Mouse (Mus musculus) C2C12 (cell line): ENCODE data around the gene Thap8. TPM values are rescaled to one million over a fixed set of nuclear protein-coding genes. Genes with fewer than 3 reads are reported as not detected.

Source experiments
- H3K27me3 ChIP-seq: one replicate; pipeline ENCODE4 v1.6.1; 2011; ENCODE audit not compliant: control insufficient read depth, insufficient read depth, insufficient read length
- H3K36me3 ChIP-seq: one replicate; pipeline ENCODE4 v1.6.1; 2011; ENCODE audit not compliant: control insufficient read depth, insufficient read depth
- H3K4me3 ChIP-seq: one replicate; pipeline ENCODE4 v1.5.1; 2011; ENCODE audit warnings: mild to moderate bottlenecking, control low read depth; ENCODE audit not compliant: poor library complexity, insufficient read depth, severe bottlenecking
- H3K79me2 ChIP-seq: one replicate; pipeline ENCODE4 v1.6.1; 2011; ENCODE audit not compliant: control insufficient read depth, insufficient read depth
- H3K79me3 ChIP-seq: one replicate; pipeline ENCODE4 v1.6.1; 2011; ENCODE audit warnings: low read depth, control low read depth
- H3ac ChIP-seq: one replicate; pipeline ENCODE3; 2011; ENCODE audit warnings: low read depth; ENCODE audit not compliant: control insufficient read depth, insufficient read length
- CEBPB ChIP-seq: IDR thresholded peaks from one replicate; pipeline ENCODE4 v1.6.1; 2011; ENCODE audit warnings: low read depth, mild to moderate bottlenecking, control low read depth, moderate library complexity
- CTCF ChIP-seq: IDR thresholded peaks from one replicate; pipeline ENCODE4 v1.5.1; 2011; ENCODE audit not compliant: control insufficient read depth, insufficient read depth, insufficient read length
- FOSL1 ChIP-seq: IDR thresholded peaks from one replicate; pipeline ENCODE4 v1.8.0; 2011; ENCODE audit warnings: mild to moderate bottlenecking, low read length; ENCODE audit not compliant: poor library complexity, insufficient read depth, severe bottlenecking
- MAX ChIP-seq: IDR thresholded peaks from one replicate; pipeline ENCODE4 v1.6.1; 2011; ENCODE audit warnings: mild to moderate bottlenecking, control low read depth
- MYOD1 ChIP-seq: IDR thresholded peaks from one replicate; pipeline ENCODE4 v1.6.1; 2011; ENCODE audit warnings: low read depth; ENCODE audit not compliant: control insufficient read depth, insufficient read length
- MYOG ChIP-seq: IDR thresholded peaks from one replicate; pipeline ENCODE4 v1.6.1; 2011; ENCODE audit not compliant: control insufficient read depth, insufficient read length; ENCODE audit errors: extremely low read depth
- USF1 ChIP-seq: IDR thresholded peaks from one replicate; pipeline ENCODE4 v1.6.1; 2011; ENCODE audit warnings: low read depth, mild to moderate bottlenecking, control low read depth, moderate library complexity
- polyA plus RNA-seq: library from polyadenylated mRNA; unstranded; fragments of >200 nt; fragmentation: generic; extraction: Trizol; gene quantifications from one replicate; pipeline ENCODE4 v1.2.1, GENCODE M21; 2012; ENCODE audit warnings: missing spikeins

Thap8 gene
- polyA plus RNA-seq, 1 experiment = 0.07 TPM

DNA sequence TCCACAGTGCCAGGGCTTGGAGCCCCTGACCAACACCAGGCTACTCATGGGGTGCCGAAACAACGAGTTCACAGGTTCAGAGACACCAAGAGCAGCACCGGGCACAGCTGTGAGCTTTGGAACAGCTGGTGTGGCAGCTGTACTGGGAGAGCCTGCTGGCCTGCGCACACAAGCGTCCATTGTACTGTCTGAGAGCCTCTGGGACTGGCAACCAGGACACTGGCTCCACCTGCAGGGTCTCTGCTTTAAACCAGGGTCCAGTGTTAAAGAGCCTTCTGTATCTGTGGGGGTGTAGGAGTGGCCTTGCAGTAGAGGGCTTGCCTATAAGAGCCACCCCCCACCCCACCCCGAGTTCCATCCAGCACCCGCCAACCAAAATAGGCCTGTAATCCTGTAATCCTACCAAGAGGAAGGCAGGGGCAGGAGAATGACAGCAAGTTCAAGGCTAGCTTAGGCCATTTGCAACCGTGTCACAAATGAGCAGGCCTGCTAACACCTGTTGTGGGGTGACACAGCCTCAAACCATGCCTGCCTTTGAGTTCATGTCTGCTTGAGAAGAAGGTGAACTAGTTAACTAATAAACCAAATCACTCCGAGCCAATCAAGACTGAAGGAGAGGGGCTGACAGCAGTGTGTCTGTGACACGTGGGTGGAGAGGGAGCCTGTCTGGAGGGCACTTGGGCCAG is 10.0 kb downstream of the Thap8 start:
- no peak for TF ChIP-seq CTCF
- TF ChIP-seq USF1 = no peak
- TF ChIP-seq MYOG = no peak
- no peak for TF ChIP-seq CEBPB
- no peak for TF ChIP-seq MYOD1
- no peak for TF ChIP-seq FOSL1
- no peak for TF ChIP-seq MAX
- Histone ChIP-seq H3K4me3 (no peak overlapping the region), H3K79me3 (no peaks in the 10 kb centered on the region), H3K79me2 (no peaks in the 10 kb centered on the region), H3K27me3 (peaks cover 19% of the 10 kb centered on the region), H3K36me3 (no peaks in the 10 kb centered on the region), H3ac (no peak overlapping the region)

DNA sequence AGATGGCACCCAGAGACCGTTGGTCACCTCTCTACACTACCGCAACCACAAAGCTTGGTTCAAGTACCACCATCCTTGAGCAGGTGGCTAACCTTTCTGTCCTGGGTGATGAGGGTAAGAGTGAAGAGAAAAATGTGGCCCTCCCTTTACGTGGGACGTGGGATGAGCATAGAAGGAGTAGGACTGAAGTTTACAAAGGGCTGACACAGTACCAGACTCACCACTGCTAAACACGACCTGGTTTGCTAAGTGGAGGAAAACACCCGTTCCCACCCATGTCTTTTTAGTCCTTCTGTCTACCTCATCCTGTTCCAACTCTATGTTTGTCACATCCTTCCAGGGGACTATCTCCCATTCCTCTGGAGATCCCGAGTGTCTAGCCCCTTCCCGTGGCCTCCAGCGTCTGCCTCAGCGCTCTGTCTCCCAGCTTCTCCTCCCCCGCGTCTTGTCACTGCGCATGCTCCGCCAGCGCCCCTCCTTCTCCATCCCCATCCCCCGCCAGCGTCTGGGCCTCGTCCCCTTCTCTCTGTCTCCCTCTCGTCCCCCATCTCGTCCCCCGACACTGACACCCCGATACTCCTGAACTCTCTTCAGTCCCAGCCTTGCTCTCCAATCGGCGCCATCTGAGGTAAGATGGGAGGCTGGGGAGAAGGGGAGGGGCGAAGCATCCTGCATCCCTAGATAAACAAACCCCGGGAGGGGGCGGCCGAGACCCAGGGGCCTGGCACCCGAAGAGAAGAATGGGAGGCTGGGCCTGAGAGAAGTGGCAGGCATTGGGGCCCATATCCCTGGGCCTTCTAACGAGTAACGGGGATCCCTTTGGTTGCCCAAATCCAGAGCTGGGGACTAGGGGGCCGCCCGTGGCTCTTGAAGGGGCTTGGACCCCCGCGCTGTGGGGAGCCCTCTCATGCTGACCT is 11.6 kb downstream of the Thap8 start, which contains the start of gene Clip3:
Gene Clip3, plus strand, starts transcription at position 514 of the 917 bp plus-strand sequence.
- H3K4me3 ChIP-seq = peak within 1 kb of the TSS; percentile 26
- H3K27me3 ChIP-seq = peaks cover 19% of the 10 kb centered on the region
- H3K79me2 ChIP-seq = no peaks in the 10 kb centered on the region
- H3ac ChIP-seq = peak within 1 kb of the TSS; percentile 61
- H3K79me3 ChIP-seq = no peaks in the 10 kb centered on the region
- TF ChIP-seq MAX (no peak), USF1 (no peak), CTCF (no peak), MYOG (no peak), FOSL1 (no peak), CEBPB (no peak)
- H3K36me3 ChIP-seq = no peaks in the 10 kb centered on the region

DNA sequence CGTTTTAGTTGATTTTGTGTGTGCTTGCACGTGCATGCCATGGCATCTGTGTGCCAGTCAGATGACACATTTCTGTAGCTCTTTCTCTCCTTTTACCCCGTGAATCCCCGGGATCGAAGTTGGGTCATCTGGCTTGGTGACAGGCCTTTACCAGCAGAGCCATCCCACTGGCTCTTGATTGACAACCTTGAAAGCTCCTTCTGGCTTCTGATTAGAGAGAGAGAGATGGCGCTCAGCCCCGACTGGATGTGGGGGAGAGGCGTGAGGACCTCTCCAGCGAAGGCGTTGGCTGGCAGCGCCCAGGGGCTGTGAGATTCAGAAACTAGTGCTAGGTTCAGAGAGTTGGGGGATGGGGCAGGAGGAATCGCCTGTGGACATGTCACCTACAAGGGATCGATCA is 13.9 kb downstream of the Thap8 start:
- Histone ChIP-seq H3K79me2 (no peaks in the 10 kb centered on the region), H3K36me3 (no peaks in the 10 kb centered on the region), H3ac (no peak overlapping the region), H3K27me3 (peaks cover 8% of the 10 kb centered on the region), H3K79me3 (no peaks in the 10 kb centered on the region), H3K4me3 (no peak overlapping the region)
- TF ChIP-seq MAX (no peak), CTCF (no peak), FOSL1 (no peak), USF1 (no peak), MYOD1 (no peak), CEBPB (no peak), MYOG (no peak)

DNA sequence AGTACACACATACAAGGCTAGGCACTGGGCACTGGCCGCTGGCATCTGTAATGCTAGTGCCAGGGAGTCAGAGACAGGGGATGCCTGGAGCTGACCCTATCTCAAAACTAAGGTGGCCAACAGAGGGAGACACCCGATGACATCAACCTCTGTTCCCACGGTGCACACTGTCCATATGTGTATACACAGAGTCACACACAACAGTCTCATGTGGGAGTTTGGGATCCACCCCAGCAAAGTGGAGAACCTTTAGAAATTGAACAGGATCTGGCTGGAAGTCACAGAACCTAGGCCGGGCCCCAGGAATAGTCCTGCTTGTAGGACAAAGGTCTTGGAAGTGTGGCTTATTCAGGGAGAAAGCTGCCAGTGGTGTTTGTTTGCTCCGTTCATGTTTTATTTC is 14.4 kb downstream of the Thap8 start:
- Histone ChIP-seq H3K79me2 (no peaks in the 10 kb centered on the region), H3K4me3 (no peak overlapping the region), H3K36me3 (no peaks in the 10 kb centered on the region), H3K27me3 (peaks cover 3% of the 10 kb centered on the region), H3K79me3 (no peaks in the 10 kb centered on the region), H3ac (no peak overlapping the region)
- no peak for TF ChIP-seq USF1
- no peak for TF ChIP-seq CEBPB
- no peak for TF ChIP-seq MYOD1
- TF ChIP-seq MAX = no peak
- TF ChIP-seq MYOG = no peak
- no peak for TF ChIP-seq CTCF
- TF ChIP-seq FOSL1 = no peak

DNA sequence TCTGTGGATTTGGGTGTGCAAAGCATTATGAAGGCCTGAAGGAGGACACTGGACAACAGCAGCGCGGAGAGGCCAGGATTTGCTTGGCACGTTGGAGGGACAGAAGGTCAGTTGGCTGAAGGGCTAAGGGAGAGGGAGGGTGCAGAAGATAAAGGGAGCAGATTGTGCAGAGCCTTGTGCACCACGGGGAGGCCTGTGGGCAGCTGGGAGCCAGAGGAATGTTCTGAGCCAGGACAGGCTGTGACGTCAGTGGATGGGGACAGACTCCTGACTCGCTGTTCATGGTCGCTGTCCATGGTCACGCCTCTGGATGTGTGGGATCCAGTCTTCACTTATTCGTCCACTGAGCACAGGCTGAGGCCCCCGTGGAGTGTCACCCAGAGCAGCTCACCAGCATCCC is 15.2 kb downstream of the Thap8 start:
- Histone ChIP-seq H3K79me3 (no peaks in the 10 kb centered on the region), H3K36me3 (no peaks in the 10 kb centered on the region), H3K4me3 (no peak overlapping the region), H3K79me2 (no peaks in the 10 kb centered on the region), H3K27me3 (no peaks in the 10 kb centered on the region), H3ac (no peak overlapping the region)
- TF ChIP-seq CTCF = no peak
- no peak for TF ChIP-seq USF1
- TF ChIP-seq MYOD1 = no peak
- no peak for TF ChIP-seq CEBPB
- TF ChIP-seq MAX = no peak
- no peak for TF ChIP-seq MYOG
- TF ChIP-seq FOSL1 = no peak
